Mouse (Mus musculus) kidney, embryonic 16.5 days (tissue): ENCODE measurements around the gene Tob2. TPM values are rescaled to one million over a fixed set of nuclear protein-coding genes. Genes with fewer than 3 reads are reported as not detected.
A peak's percentile ranks its signal among the peaks of the same experiment; 100 is the strongest.

ENCODE experiments used
- ATAC-seq: fragments of 200-750 bp; cut with Nextera tagmentation; 2 replicates; pipeline ENCODE4 v1.8.0; 2017; ENCODE audit warnings: moderate TSS enrichment; ENCODE audit not compliant: low FRiP score, low TSS enrichment
- H3K27ac ChIP-seq: fragments of 300-500 bp; sonication (generic); 2 replicates; pipeline ENCODE4 v1.5.1; 2014; ENCODE audit warnings: low read length
- H3K27me3 ChIP-seq: fragments of 300-500 bp; sonication (generic); 2 replicates; pipeline ENCODE4 v1.6.1; 2014; ENCODE audit warnings: low read length, control low read depth, mixed read lengths; ENCODE audit not compliant: insufficient read depth
- H3K36me3 ChIP-seq: fragments of 300-500 bp; sonication (generic); 2 replicates; pipeline ENCODE4 v1.6.1; 2014; ENCODE audit warnings: low read length, control low read depth, mixed read lengths; ENCODE audit not compliant: insufficient read depth
- H3K4me1 ChIP-seq: fragments of 300-500 bp; sonication (generic); 2 replicates; pipeline ENCODE4 v1.6.1; 2014; ENCODE audit warnings: low read length, control low read depth, mixed read lengths; ENCODE audit not compliant: insufficient read depth
- H3K4me2 ChIP-seq: fragments of 300-500 bp; sonication (generic); replicated peaks from 2 replicates; pipeline ENCODE4 v1.6.1; 2014; ENCODE audit warnings: low read depth, low read length
- H3K4me3 ChIP-seq: fragments of 300-500 bp; sonication (generic); 2 replicates; pipeline ENCODE4 v1.5.1; 2014; ENCODE audit warnings: mild to moderate bottlenecking, low read length
- H3K9ac ChIP-seq: fragments of 300-500 bp; sonication (generic); replicated peaks from 2 replicates; pipeline ENCODE4 v1.6.1; 2014; ENCODE audit warnings: low read length
- H3K9me3 ChIP-seq: fragments of 300-500 bp; sonication (generic); 2 replicates; pipeline ENCODE4 v1.6.1; 2016; ENCODE audit warnings: low read length, control low read depth
- WGBS: fragments of 180-500 bp; shearing (Covaris S2); extraction: QIAGEN DNeasy Blood & Tissue Kit; methylation state at CpG from one replicate; pipeline ENCODE4 v1.1.7; 2014; 5-methylcytosine and 5-hydroxymethylcytosine counted together
- polyA plus RNA-seq: library from polyadenylated mRNA; unstranded; fragments of >200 nt; fragmentation: Nextera tagmentation; extraction: Ambion mirVana; gene quantifications from 2 replicates; pipeline ENCODE4 v1.2.1, GENCODE M21; 2015

Gene Tob2
- polyA plus RNA-seq, 1 experiment from 2014 or later = 29.6 TPM

DNA sequence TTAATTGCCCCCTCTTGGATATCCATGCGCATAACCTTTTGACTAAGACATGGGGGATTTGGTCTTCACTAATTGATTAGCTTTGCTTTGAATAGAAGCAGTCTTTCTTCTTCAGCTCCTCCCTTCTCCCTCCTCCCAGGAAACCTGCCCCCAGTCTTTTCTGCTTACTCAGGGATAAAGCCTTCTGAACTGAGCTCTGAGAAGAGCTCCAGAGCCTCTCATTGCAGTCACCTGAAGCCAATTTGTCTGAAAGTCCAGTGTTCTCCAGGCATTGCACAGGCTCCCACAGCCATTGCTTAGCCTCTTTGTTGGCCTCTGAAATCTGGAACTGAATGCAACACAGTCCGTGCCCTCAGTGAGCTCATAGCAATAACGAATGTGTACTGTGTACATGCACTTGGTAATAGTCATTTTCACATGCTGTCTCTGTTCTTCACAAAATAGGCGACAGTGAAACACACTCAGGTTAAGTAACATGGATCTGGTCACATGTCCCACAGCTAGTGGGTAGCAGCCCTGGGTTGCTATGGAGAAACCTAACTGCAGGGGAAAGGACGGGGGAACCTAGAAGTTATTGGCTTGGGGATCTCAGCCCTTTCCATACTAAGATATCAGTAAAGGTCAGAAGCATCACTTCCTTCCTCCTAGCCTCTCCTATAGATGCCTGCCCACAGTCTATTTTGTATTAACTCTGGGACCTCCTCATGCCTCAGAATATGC lies 44.5 kb downstream of the Tob2 start:
- Histone ChIP-seq H3K9ac (peak overlapping the region; percentile 32; the same call in 1 of the 2 replicates), H3K4me3 (no peak overlapping the region), H3K36me3 (peaks cover 16% of the 10 kb centered on the region), H3K4me2 (no peak overlapping the region), H3K4me1 (peaks cover 26% of the 10 kb centered on the region), H3K27ac (no peak overlapping the region), H3K27me3 (no peaks in the 10 kb centered on the region), H3K9me3 (no peaks in the 10 kb centered on the region)
- WGBS = 82% methylated on average over 5 of the region's 5 CpGs
- no peak for ATAC-seq

DNA sequence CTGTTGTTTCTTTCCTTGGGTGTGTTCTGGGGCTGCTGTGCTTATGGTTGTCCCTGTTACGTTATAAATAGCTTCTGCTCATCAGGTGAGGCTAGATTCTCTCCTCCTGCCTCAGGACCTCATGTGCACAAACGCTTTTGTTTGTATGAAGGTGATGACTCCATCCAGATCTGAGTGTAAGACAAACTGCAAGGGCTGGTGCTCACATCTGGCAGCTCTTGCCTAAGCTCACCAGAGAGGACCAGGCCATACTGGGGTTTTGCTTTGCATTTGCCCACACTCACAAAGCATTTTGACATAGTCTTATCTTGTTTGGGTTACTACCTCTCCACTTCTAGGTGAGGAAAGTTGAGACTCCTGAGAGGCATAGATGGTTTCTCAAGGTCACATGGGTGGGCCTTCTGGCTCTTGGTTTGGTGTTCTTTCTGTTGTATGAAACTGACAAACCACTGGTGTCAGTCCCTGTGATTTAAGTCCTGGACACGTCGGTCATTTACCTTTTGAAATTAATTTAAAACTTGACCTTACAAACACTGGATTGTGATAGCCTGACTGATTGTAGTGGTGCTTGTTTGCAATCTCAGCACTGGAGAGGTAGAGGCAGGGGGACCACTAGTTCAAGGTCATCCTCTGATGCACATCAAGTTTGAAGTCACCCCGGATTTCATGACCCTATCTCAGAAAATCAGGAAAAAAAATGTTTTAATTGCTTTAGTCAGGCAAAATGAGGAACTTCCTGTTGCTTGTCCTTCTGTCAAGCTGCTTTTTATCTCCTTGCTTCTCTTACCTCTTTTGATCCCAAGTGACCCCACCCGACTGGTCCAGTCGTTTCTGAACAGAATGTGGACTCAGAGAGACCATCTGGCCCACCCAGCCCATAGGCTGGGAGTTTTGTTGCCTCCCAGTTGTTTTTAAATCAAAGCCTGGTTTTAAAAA lies 45.6 kb downstream of the Tob2 start:
- peaks cover 15% of the 10 kb centered on the region; the same call in 1 of the 2 replicates for H3K36me3 ChIP-seq
- WGBS = 62% methylated on average over 7 of the region's 7 CpGs
- H3K27ac ChIP-seq = 0 out of 2 replicates have a peak overlapping the region, but pooled peaks have one; percentile 98
- peak overlapping the region; percentile 85 for H3K4me2 ChIP-seq
- peak overlapping the region; percentile 83; the same call in 1 of the 2 replicates for H3K9ac ChIP-seq
- peaks cover 28% of the 10 kb centered on the region for H3K4me1 ChIP-seq
- ATAC-seq = no peak
- no peaks in the 10 kb centered on the region for H3K27me3 ChIP-seq
- H3K9me3 ChIP-seq = no peaks in the 10 kb centered on the region
- peak overlapping the region; percentile 78; the same call in 1 of the 2 replicates for H3K4me3 ChIP-seq

DNA sequence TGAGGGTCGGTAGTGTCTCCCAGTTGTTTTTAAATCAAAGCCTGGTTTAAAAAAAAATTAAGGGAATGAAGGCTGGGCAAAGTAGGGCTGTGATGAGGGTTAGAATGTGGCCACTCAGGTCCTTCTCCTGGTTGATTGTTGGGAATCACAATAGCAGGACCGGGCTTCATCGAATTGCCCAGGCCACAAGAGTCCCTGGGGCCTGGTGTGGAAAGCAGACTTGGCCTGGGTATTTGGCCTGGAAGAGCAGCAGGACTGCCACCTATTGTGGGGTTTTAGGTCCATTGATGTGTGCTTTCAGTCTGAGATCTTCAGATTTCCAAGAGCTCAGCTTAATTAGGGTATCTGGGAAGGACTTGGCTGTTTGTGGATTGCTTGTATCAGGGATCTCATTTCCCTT lies 46.3 kb downstream of the Tob2 start:
- Histone ChIP-seq H3K9me3 (no peaks in the 10 kb centered on the region), H3K4me3 (peak overlapping the region; percentile 78), H3K4me2 (peak overlapping the region; percentile 85), H3K27ac (peak overlapping the region; percentile 98; the same call in 1 of the 2 replicates), H3K9ac (peak overlapping the region; percentile 83), H3K27me3 (no peaks in the 10 kb centered on the region), H3K4me1 (peaks cover 28% of the 10 kb centered on the region), H3K36me3 (peaks cover 15% of the 10 kb centered on the region; the same call in 1 of the 2 replicates)
- no peak for ATAC-seq
- 37% methylated on average over 3 of the region's 3 CpGs for WGBS

DNA sequence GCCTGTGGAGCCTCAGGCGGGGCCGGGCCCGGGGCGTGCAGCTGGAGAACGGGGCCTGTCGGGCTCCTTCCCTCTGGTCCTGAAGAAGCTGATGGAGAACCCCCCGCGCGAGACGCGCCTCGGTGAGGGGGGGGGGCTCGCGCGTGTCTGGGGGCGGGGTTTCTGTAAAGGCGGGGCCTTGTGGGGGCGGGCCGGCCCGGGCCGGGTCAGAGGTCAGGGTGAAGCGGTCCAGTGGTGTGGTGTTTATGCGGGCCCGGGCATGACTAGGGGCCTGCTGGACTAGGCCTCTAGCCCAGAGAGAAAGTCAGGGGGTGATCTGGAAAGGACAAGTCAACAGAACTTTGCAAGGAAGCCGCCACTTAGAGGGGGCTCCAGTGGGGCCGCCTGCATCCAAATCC lies 47.0 kb downstream of the Tob2 start:
- Histone ChIP-seq H3K27me3 (no peaks in the 10 kb centered on the region), H3K4me3 (peak overlapping the region; percentile 78), H3K4me2 (peak overlapping the region; percentile 85), H3K9me3 (no peaks in the 10 kb centered on the region), H3K9ac (peak overlapping the region; percentile 83), H3K36me3 (peaks cover 10% of the 10 kb centered on the region; the same call in 1 of the 2 replicates), H3K4me1 (peaks cover 29% of the 10 kb centered on the region), H3K27ac (peak overlapping the region; percentile 98)
- WGBS = under 1% methylated on average over 17 of the region's 26 CpGs
- peak; percentile 28 for ATAC-seq

DNA sequence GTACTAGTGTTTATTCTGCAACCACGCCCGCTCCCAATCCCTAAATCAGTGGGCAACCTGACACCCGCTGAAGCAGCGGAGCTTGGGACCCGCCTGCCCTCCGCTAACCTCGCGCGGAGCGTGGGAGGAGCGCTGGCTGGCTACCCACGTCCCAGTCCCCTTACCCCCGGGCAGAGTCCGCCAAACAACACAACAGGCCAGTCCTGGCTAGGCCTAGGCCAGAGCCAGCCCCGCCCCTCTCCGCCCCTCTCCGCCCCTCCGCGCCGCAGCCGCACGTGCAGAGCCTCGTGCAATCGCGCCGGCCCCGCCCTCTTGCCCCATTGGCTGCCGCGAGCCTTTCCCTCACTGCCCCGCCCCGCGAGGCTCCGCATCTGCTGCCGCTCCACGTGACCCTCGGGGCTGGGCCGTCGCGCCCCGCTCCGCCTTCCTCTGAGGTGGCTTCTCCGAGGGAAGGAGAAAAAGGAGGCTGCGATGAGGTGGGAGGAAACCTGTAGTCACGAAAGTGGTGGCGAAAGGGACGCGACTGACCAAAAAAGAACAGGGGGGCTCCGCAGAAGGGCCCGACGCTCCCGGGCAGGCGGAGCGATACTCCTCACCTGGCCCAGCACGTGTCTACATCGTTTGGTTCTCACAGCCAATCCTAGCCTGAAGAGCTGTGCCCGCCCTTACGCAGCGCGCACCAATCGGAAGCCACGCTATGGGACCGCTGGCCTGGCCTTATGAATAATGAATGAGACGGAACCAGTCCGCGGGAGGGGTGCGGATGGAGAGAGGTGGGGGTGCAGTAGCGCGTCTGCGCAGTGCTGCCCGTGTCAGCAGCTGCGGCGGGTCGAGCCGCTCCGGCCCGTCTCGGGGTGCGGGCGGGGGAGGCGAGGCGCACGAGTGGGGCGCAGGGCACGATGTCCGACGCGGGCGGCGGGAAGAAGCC lies 47.7 kb downstream of the Tob2 start:
- H3K4me1 ChIP-seq = peaks cover 35% of the 10 kb centered on the region
- H3K27me3 ChIP-seq = no peaks in the 10 kb centered on the region
- peak overlapping the region; percentile 78 for H3K4me3 ChIP-seq
- peak overlapping the region; percentile 83 for H3K9ac ChIP-seq
- H3K9me3 ChIP-seq = no peaks in the 10 kb centered on the region
- peak overlapping the region; percentile 85 for H3K4me2 ChIP-seq
- peak overlapping the region; percentile 98 for H3K27ac ChIP-seq
- peaks cover 10% of the 10 kb centered on the region; the same call in 1 of the 2 replicates for H3K36me3 ChIP-seq
- WGBS = under 1% methylated on average over 86 of the region's 89 CpGs
- peak; percentile 98 for ATAC-seq

DNA sequence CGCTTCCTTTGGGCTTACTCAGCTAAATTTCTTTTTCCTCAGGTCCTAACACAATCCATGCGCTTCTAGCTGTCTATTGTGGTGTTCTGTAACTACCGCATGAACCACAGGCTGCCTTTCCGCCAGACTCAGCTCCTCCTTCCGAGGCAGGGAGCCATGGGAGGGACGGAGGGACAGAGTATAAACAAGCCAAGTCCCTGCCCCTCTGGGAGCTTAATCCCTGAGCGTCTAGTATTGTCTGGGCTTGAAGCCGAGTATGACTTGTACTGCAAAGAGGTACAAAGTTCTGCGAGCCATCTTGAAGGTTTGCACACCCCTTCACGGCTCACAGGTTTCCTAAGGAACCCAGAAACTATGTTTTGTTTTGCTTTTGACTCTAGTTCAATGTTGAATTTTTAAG lies 48.4 kb downstream of the Tob2 start:
- ATAC-seq = peak; percentile 44
- H3K36me3 ChIP-seq = peaks cover 4% of the 10 kb centered on the region; the same call in 1 of the 2 replicates
- H3K4me3 ChIP-seq = peak overlapping the region; percentile 78
- H3K27me3 ChIP-seq = no peaks in the 10 kb centered on the region
- H3K4me1 ChIP-seq = peaks cover 43% of the 10 kb centered on the region
- peak overlapping the region; percentile 98 for H3K27ac ChIP-seq
- WGBS = 1% methylated on average over 10 of the region's 10 CpGs
- H3K4me2 ChIP-seq = peak overlapping the region; percentile 85
- peak overlapping the region; percentile 72 for H3K9ac ChIP-seq
- H3K9me3 ChIP-seq = no peaks in the 10 kb centered on the region

DNA sequence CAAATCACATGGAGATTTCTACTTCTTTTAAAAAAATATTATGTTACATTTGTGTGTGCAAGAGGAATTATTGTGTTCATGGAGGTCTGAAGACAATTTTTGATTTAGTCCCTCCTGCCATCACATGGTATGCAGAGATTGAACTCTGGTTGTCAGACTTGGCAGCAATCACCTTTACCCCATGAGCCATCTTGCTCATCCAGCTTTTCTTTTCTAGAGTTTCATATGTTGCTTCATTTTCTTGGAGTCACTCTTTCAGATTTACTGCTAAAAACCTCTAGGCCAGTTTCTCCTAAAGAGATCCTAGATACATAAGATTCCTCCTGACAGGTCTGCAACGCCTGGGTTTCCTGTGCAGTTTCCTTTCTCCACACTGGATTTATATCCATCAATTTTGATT lies 49.0 kb downstream of the Tob2 start:
- Histone ChIP-seq H3K4me3 (peak overlapping the region; percentile 78), H3K27me3 (no peaks in the 10 kb centered on the region), H3K36me3 (no peaks in the 10 kb centered on the region), H3K4me1 (peaks cover 48% of the 10 kb centered on the region), H3K9me3 (no peaks in the 10 kb centered on the region), H3K27ac (peak overlapping the region; percentile 98), H3K4me2 (peak overlapping the region; percentile 85), H3K9ac (peak overlapping the region; percentile 72)
- WGBS = 16% methylated on average over 1 of the region's 1 CpGs
- no peak for ATAC-seq

DNA sequence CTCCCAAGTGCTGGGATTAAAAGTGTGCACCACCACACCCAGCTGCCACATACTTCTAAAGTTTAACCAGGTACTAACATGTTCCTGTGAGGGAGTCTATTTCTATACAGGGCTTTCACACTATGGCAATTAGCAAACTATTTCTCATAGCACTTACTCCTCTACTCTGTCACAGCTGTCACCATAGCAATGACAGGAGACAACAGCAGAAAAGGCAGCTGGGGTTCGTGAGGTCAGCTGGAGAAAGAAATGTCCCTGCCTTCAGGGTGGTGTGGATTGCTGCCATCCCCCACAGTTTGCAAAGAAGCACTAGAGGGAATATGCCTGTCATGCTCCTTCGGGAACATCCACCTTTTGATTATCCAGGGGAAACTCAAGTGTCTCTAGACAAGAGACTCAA lies 49.8 kb downstream of the Tob2 start:
- WGBS = 71% methylated on average over 2 of the region's 2 CpGs
- Histone ChIP-seq H3K9ac (no peak overlapping the region), H3K27me3 (no peaks in the 10 kb centered on the region), H3K9me3 (no peaks in the 10 kb centered on the region), H3K4me2 (no peak overlapping the region), H3K4me3 (no peak overlapping the region), H3K4me1 (peaks cover 52% of the 10 kb centered on the region), H3K36me3 (no peaks in the 10 kb centered on the region), H3K27ac (no peak overlapping the region)
- ATAC-seq = no peak
